Mouse (Mus musculus) E14TG2a.4 (cell line): ENCODE data around the gene B3gnt6.

Experiments
- CTCF ChIP-seq: conservative IDR thresholded peaks from 2 replicates; pipeline ENCODE4 v1.5.1; 2014; ENCODE audit warnings: low read length
- NANOG ChIP-seq: IDR thresholded peaks from 2 replicates; pipeline ENCODE4 v1.6.1; 2014; ENCODE audit warnings: borderline replicate concordance, low read length, mixed read lengths

DNA sequence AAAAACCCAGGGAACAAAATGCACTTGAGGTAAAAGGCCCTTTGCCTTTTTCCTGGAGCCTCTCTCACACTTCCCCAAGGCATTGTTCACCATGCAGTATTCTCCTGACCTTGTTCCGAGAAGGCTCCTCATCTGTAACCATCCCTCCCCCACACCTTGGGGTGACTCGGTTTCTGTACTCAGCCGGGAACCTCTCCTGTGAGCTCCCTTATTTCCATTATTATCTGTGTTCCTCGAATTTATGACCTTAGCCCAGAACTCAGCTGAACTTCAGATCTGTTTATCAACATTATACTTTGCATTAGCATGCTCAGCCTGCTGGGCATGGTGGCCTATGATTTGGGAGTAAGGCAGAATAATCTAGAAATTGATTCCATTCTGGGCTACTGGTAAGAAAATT, 3.7 kb upstream of the B3gnt6 start:
- TF ChIP-seq CTCF (no peak), NANOG (no peak)
